Mouse (Mus musculus) E14TG2a.4 (cell line): ENCODE results near the gene Scn4a.
A peak's percentile ranks its signal among the peaks of the same experiment; 100 is the strongest.

Experiments
- H3K27me3 ChIP-seq: 2 replicates; pipeline ENCODE4 v1.6.1; 2014; ENCODE audit warnings: low read length, control low read depth; ENCODE audit not compliant: insufficient read depth
- H3K36me3 ChIP-seq: 2 replicates; pipeline ENCODE4 v1.6.1; 2014; ENCODE audit warnings: low read length, control low read depth; ENCODE audit not compliant: insufficient read depth
- H3K4me1 ChIP-seq: replicated peaks from 2 replicates; pipeline ENCODE4 v1.6.1; 2014; ENCODE audit warnings: low read depth, low read length, control low read depth
- H3K4me3 ChIP-seq: replicated peaks from 2 replicates; pipeline ENCODE4 v1.5.1; 2014; ENCODE audit warnings: mild to moderate bottlenecking, low read length
- H3K9me3 ChIP-seq: 2 replicates; pipeline ENCODE4 v1.6.1; 2014; ENCODE audit warnings: low read length, control low read depth
- CTCF ChIP-seq: conservative IDR thresholded peaks from 2 replicates; pipeline ENCODE4 v1.5.1; 2014; ENCODE audit warnings: low read length
- NANOG ChIP-seq: IDR thresholded peaks from 2 replicates; pipeline ENCODE4 v1.6.1; 2014; ENCODE audit warnings: borderline replicate concordance, low read length, mixed read lengths
- POU5F1 ChIP-seq: IDR thresholded peaks from 2 replicates; pipeline ENCODE4 v1.6.1; 2014; ENCODE audit warnings: low read length, borderline replicate concordance

Scn4a gene

GRCm38 (mm10) chr11:106329128-106329527, 24.0 kb downstream of the Scn4a start:
- Histone ChIP-seq H3K27me3 (peaks cover 25% of the 10 kb centered on the region), H3K4me3 (no peak overlapping the region), H3K4me1 (peaks cover 25% of the 10 kb centered on the region), H3K9me3 (no peaks in the 10 kb centered on the region), H3K36me3 (no peaks in the 10 kb centered on the region)
- no peak for TF ChIP-seq CTCF
- TF ChIP-seq NANOG: no peak
- TF ChIP-seq POU5F1: no peak

- Histone ChIP-seq H3K9me3 (no peaks in the 10 kb centered on the region), H3K4me3 (no peak overlapping the region), H3K36me3 (no peaks in the 10 kb centered on the region), H3K4me1 (peaks cover 25% of the 10 kb centered on the region), H3K27me3 (peaks cover 26% of the 10 kb centered on the region)
- no peak for TF ChIP-seq POU5F1
- no peak for TF ChIP-seq NANOG
- TF ChIP-seq CTCF: no peak
Measured at GRCm38 (mm10) chr11:106328521-106328920, 24.6 kb downstream of the Scn4a start.

- Histone ChIP-seq H3K9me3 (no peaks in the 10 kb centered on the region), H3K27me3 (peaks cover 27% of the 10 kb centered on the region), H3K4me3 (no peak overlapping the region), H3K4me1 (peaks cover 25% of the 10 kb centered on the region), H3K36me3 (no peaks in the 10 kb centered on the region)
- TF ChIP-seq CTCF: no peak
- no peak for TF ChIP-seq NANOG
- no peak for TF ChIP-seq POU5F1
Measured at GRCm38 (mm10) chr11:106326475-106326874, 26.6 kb downstream of the Scn4a start.

GRCm38 (mm10) chr11:106325566-106326206, 27.4 kb downstream of the Scn4a start:
- Histone ChIP-seq H3K4me1 (peaks cover 25% of the 10 kb centered on the region), H3K9me3 (no peaks in the 10 kb centered on the region), H3K36me3 (no peaks in the 10 kb centered on the region), H3K27me3 (peaks cover 28% of the 10 kb centered on the region), H3K4me3 (no peak overlapping the region)
- peak; percentile 47 for TF ChIP-seq CTCF
- no peak for TF ChIP-seq NANOG
- TF ChIP-seq POU5F1: no peak

GRCm38 (mm10) chr11:106324858-106325257, 28.2 kb downstream of the Scn4a start:
- TF ChIP-seq CTCF (no peak), POU5F1 (no peak), NANOG (no peak)

GRCm38 (mm10) chr11:106318406-106319366, 34.4 kb downstream of the Scn4a start:
- H3K36me3 ChIP-seq: no peaks in the 10 kb centered on the region
- H3K4me3 ChIP-seq: no peak overlapping the region; the same call in 1 of the 2 replicates
- no peaks in the 10 kb centered on the region for H3K9me3 ChIP-seq
- TF ChIP-seq POU5F1 (no peak), NANOG (no peak), CTCF (no peak)
- H3K27me3 ChIP-seq: peaks cover 53% of the 10 kb centered on the region
- H3K4me1 ChIP-seq: peaks cover 28% of the 10 kb centered on the region

More at GRCm38 (mm10) chr11:106324858-106325257, 28.2 kb downstream of the Scn4a start:
- Histone ChIP-seq H3K4me1 (peaks cover 27% of the 10 kb centered on the region), H3K4me3 (no peak overlapping the region), H3K27me3 (peaks cover 32% of the 10 kb centered on the region), H3K9me3 (no peaks in the 10 kb centered on the region), H3K36me3 (no peaks in the 10 kb centered on the region)

GRCm38 (mm10) chr11:106317801-106318200, 35.3 kb downstream of the Scn4a start:
- no peaks in the 10 kb centered on the region for H3K36me3 ChIP-seq
- H3K4me3 ChIP-seq: no peak overlapping the region
- no peaks in the 10 kb centered on the region for H3K9me3 ChIP-seq
- peaks cover 49% of the 10 kb centered on the region for H3K27me3 ChIP-seq
- TF ChIP-seq POU5F1: no peak
- peaks cover 37% of the 10 kb centered on the region for H3K4me1 ChIP-seq

- Histone ChIP-seq H3K27me3 (peaks cover 44% of the 10 kb centered on the region), H3K4me3 (no peak overlapping the region), H3K4me1 (peaks cover 38% of the 10 kb centered on the region), H3K36me3 (no peaks in the 10 kb centered on the region), H3K9me3 (no peaks in the 10 kb centered on the region)
- TF ChIP-seq CTCF (no peak), POU5F1 (no peak), NANOG (no peak)
Measured at GRCm38 (mm10) chr11:106316416-106316815, 36.7 kb downstream of the Scn4a start.

GRCm38 (mm10) chr11:106314333-106314812, 38.7 kb downstream of the Scn4a start, which contains the start of gene Cd79b:
Gene Cd79b (minus strand): TSS chr11:106314762.
- no peaks in the 10 kb centered on the region for H3K9me3 ChIP-seq
- TF ChIP-seq NANOG: no peak
- TF ChIP-seq POU5F1: no peak
- TF ChIP-seq CTCF: no peak

More at GRCm38 (mm10) chr11:106314333-106314812, 38.7 kb downstream of the Scn4a start, which contains the start of gene Cd79b:
- Histone ChIP-seq H3K36me3 (no peaks in the 10 kb centered on the region), H3K4me1 (peaks cover 42% of the 10 kb centered on the region), H3K4me3 (peak within 1 kb of the TSS; percentile 2; the same call in 1 of the 2 replicates), H3K27me3 (peaks cover 35% of the 10 kb centered on the region)
